Mouse (Mus musculus) bone marrow, adult 2 months (tissue): Measurements from ENCODE around the gene Nfil3. TPM values are rescaled to one million over a fixed set of nuclear protein-coding genes. Genes with fewer than 3 reads are reported as not detected.
A peak's percentile ranks its signal among the peaks of the same experiment; 100 is the strongest.

Source experiments
- H3K27ac ChIP-seq: fragments of 200-500 bp; 2 replicates; pipeline ENCODE4 v1.5.1; 2012; ENCODE audit warnings: low read depth, mild to moderate bottlenecking, control low read depth, inconsistent platforms, low read length; ENCODE audit not compliant: control insufficient read depth, poor library complexity, insufficient read depth
- H3K4me1 ChIP-seq: fragments of 200-500 bp; 2 replicates; pipeline ENCODE4 v1.6.1; 2011; ENCODE audit warnings: low read length; ENCODE audit not compliant: control insufficient read depth, insufficient read depth
- H3K4me3 ChIP-seq: fragments of 200-500 bp; replicated peaks from 2 replicates; pipeline ENCODE3; 2011; ENCODE audit warnings: mild to moderate bottlenecking, low read depth, low read length, control low read depth; ENCODE audit not compliant: control insufficient read depth
- CTCF ChIP-seq: fragments of 200-500 bp; IDR thresholded peaks from 2 replicates; pipeline ENCODE4 v1.5.1; 2011; ENCODE audit warnings: low read length, control low read depth; ENCODE audit not compliant: control insufficient read depth, insufficient read depth
- POLR2A ChIP-seq: fragments of 200-500 bp; IDR thresholded peaks from 2 replicates; pipeline ENCODE4 v1.6.1; 2011; ENCODE audit warnings: low read depth, mild to moderate bottlenecking, control low read depth, low read length, borderline replicate concordance; ENCODE audit not compliant: control insufficient read depth
- WGBS: fragments of 180-500 bp; shearing (Covaris S2); methylation state at CpG from one replicate; pipeline ENCODE4 v1.1.7; 2018; 5-methylcytosine and 5-hydroxymethylcytosine counted together
- polyA plus RNA-seq: library from polyadenylated mRNA; stranded (reverse); fragments of >200 nt; gene quantifications from 2 replicates; pipeline ENCODE4 v1.2.4, GENCODE M21; 2011; ENCODE audit warnings: low replicate concordance; ENCODE audit not compliant: missing spikeins, insufficient read depth, insufficient read length

Gene Nfil3
- polyA plus RNA-seq, 1 experiment, result 6.2 TPM

GRCm38 (mm10) chr13:53008489-53009184 lies 27.8 kb upstream of the Nfil3 start:
- 71% methylated on average over 7 of the region's 7 CpGs for WGBS
- Histone ChIP-seq H3K4me1 (no peaks in the 10 kb centered on the region), H3K27ac (no peak overlapping the region), H3K4me3 (no peak overlapping the region)
- TF ChIP-seq CTCF (no peak), POLR2A (no peak)

- no peak overlapping the region for H3K4me3 ChIP-seq
- no peak overlapping the region for H3K27ac ChIP-seq
- WGBS, result 79% methylated on average over 3 of the region's 3 CpGs
- no peak for TF ChIP-seq POLR2A
- TF ChIP-seq CTCF, result no peak
- H3K4me1 ChIP-seq, result no peaks in the 10 kb centered on the region
Observed at GRCm38 (mm10) chr13:53007781-53008180, 26.9 kb upstream of the Nfil3 start.

- no peak overlapping the region for H3K27ac ChIP-seq
- WGBS, result 62% methylated on average over 3 of the region's 3 CpGs
- H3K4me3 ChIP-seq, result no peak overlapping the region
- H3K4me1 ChIP-seq, result peaks cover 5% of the 10 kb centered on the region
- TF ChIP-seq CTCF (no peak), POLR2A (no peak)
Observed at GRCm38 (mm10) chr13:53003286-53003685, 22.4 kb upstream of the Nfil3 start.

DNA sequence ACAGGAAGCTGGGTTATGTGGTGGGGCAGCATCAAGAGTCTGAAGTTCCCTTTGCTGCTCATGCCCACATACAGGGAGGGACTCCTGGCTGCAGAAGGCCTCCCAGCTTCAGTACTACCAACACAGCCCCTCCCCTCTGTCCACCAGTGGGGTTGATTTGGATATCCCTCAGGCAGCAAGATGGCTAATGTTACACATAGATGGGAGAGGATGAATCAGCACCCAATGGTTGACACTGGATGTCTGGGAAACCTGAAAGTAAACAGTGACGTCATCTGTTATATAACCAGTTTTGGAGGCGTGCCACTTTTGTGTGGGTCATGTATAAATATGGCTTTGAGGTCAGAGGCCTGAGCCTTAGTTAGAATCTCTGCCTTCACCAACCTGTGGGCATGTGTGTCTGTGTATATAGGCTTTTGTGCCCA lies 20.6 kb upstream of the Nfil3 start:
- H3K4me3 ChIP-seq, result no peak overlapping the region
- H3K27ac ChIP-seq, result no peak overlapping the region
- TF ChIP-seq POLR2A (no peak), CTCF (no peak)
- H3K4me1 ChIP-seq, result peaks cover 5% of the 10 kb centered on the region
- 19% methylated on average over 2 of the region's 2 CpGs for WGBS

- Histone ChIP-seq H3K27ac (no peak overlapping the region), H3K4me1 (peaks cover 5% of the 10 kb centered on the region), H3K4me3 (no peak overlapping the region)
- TF ChIP-seq CTCF, result no peak
- TF ChIP-seq POLR2A, result no peak
- 25% methylated on average over 2 of the region's 2 CpGs for WGBS
Observed at GRCm38 (mm10) chr13:53000481-53000880, 19.6 kb upstream of the Nfil3 start.

GRCm38 (mm10) chr13:52998541-52998940 lies 17.7 kb upstream of the Nfil3 start:
- no peak for TF ChIP-seq POLR2A
- TF ChIP-seq CTCF, result no peak
- H3K4me1 ChIP-seq, result peaks cover 5% of the 10 kb centered on the region
- H3K4me3 ChIP-seq, result no peak overlapping the region
- 23% methylated on average over 10 of the region's 10 CpGs for WGBS
- H3K27ac ChIP-seq, result peak overlapping the region; percentile 58

DNA sequence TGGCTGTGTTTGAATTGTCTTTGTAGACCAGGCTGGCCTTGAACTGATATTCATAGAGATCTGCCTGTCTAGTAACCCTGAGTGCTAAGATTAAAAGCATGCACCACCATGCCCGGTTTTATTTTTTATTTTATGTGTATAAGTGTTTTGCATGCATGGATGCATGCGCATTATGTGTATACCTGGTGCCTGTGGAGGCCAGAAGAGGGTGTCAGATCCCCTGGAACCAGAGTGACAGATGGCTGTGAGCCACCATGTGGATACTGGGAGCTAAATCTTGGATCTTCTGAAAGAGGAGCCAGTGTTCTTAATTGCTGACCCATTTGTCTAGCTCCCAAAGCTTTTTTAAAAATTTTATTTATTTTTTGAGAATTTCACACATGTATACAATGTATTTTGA lies 16.9 kb upstream of the Nfil3 start:
- WGBS, result 77% methylated on average over 2 of the region's 2 CpGs
- Histone ChIP-seq H3K4me1 (peaks cover 5% of the 10 kb centered on the region), H3K4me3 (no peak overlapping the region), H3K27ac (no peak overlapping the region)
- no peak for TF ChIP-seq CTCF

DNA sequence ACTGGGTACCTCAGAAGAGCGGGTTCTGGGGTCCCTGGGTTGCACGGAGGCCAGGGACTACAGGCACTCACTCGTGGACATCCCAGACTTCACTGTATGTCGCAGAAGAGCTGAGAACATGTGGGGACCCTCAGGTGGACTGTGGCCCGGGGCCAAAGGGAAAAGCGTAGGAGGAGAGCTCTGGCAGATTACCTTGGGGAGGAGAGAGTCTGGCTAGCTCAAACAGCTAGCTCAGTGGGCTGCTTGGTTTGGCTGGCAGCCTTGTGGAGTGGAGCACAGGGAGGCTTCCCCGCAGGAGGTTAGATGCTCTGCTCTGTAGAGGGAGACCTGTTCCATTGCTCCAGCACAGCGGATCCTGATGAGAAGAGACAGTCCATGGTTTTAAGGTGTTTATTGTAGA lies 15.3 kb upstream of the Nfil3 start:
- TF ChIP-seq CTCF (no peak), POLR2A (no peak)
- 85% methylated on average over 8 of the region's 8 CpGs for WGBS
- peaks cover 3% of the 10 kb centered on the region for H3K4me1 ChIP-seq
- H3K27ac ChIP-seq, result no peak overlapping the region
- H3K4me3 ChIP-seq, result no peak overlapping the region
